Mouse (Mus musculus): ENCODE results near the gene Abr. TPM values are rescaled to one million over a fixed set of nuclear protein-coding genes. Genes with fewer than 3 reads are reported as not detected.

The Abr gene
- polyA plus RNA-seq, 1 experiment from 2014 or later, result 46.4 TPM

DNA sequence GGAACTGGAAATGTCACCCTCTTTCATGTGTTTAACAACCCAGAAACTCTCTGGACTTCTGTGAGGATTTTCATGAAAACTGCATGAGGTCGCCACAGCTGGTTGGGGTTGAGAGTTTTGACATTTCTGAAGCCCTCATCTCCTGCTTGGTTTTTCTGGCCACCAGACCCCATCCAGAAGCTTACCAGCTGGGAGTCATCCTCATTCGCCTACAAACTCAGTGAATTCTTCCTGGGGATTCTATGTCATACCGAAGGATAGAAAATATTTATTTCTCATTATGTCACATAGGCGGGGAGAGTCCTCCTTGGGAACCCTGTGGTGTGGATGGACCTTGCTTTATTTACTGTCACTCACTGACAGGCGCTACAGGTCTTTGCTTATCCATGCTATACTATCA lies 8.4 kb upstream of the Abr start:
- Histone ChIP-seq H3K4me3 (ENCODE audit: low read depth, low read length) (no peak overlapping the region), H3K27me3 (ENCODE audit: control insufficient read depth, insufficient read depth, low read length) (no peaks in the 10 kb centered on the region), H3K27ac (ENCODE audit: low read depth, low read length) (no peak overlapping the region), H3K36me3 (ENCODE audit: control insufficient read depth, insufficient read depth, low read length) (no peaks in the 10 kb centered on the region), H3K4me1 (replicated peaks; ENCODE audit: control insufficient read depth, insufficient read depth, low read length) (no peaks in the 10 kb centered on the region), H3K4me2 (ENCODE audit: low read depth, low read length, severe bottlenecking) (no peak overlapping the region), H3K9me3 (ENCODE audit: control insufficient read depth, low read length) (no peaks in the 10 kb centered on the region), H3K9ac (ENCODE audit: low read length) (no peak overlapping the region)
- DNase-seq (ENCODE audit: low spot score) (no peak), ATAC-seq (replicated peaks; ENCODE audit: low FRiP score) (no peak)
- WGBS, result 85% methylated on average over 5 of the region's 5 CpGs

GRCm38 (mm10) chr11:76630023-76630422 lies 7.9 kb upstream of the Abr start:
- H3K9ac ChIP-seq (ENCODE audit: low read length), result no peak overlapping the region
- 29% methylated on average over 2 of the region's 2 CpGs for WGBS
- no peak overlapping the region for H3K4me3 ChIP-seq (ENCODE audit: low read depth, low read length)
- no peaks in the 10 kb centered on the region for H3K4me1 ChIP-seq (replicated peaks; ENCODE audit: control insufficient read depth, insufficient read depth, low read length)
- H3K9me3 ChIP-seq (ENCODE audit: control insufficient read depth, low read length), result no peaks in the 10 kb centered on the region
- no peak overlapping the region for H3K27ac ChIP-seq (ENCODE audit: low read depth, low read length)
- DNase-seq (ENCODE audit: low spot score) (no peak), ATAC-seq (replicated peaks; ENCODE audit: low FRiP score) (no peak)
- no peaks in the 10 kb centered on the region for H3K27me3 ChIP-seq (ENCODE audit: control insufficient read depth, insufficient read depth, low read length)
- no peaks in the 10 kb centered on the region for H3K36me3 ChIP-seq (ENCODE audit: control insufficient read depth, insufficient read depth, low read length)
- H3K4me2 ChIP-seq (ENCODE audit: low read depth, low read length, severe bottlenecking), result no peak overlapping the region

GRCm38 (mm10) chr11:76628613-76629012 lies 6.5 kb upstream of the Abr start:
- no peak overlapping the region for H3K4me3 ChIP-seq (ENCODE audit: low read depth, low read length)
- no peak overlapping the region for H3K27ac ChIP-seq (ENCODE audit: low read depth, low read length)
- H3K9ac ChIP-seq (ENCODE audit: low read length), result no peak overlapping the region
- no peaks in the 10 kb centered on the region for H3K9me3 ChIP-seq (ENCODE audit: control insufficient read depth, low read length)
- H3K4me1 ChIP-seq (replicated peaks; ENCODE audit: control insufficient read depth, insufficient read depth, low read length), result no peaks in the 10 kb centered on the region
- DNase-seq (ENCODE audit: low spot score) (no peak), ATAC-seq (replicated peaks; ENCODE audit: low FRiP score) (no peak)
- H3K4me2 ChIP-seq (ENCODE audit: low read depth, low read length, severe bottlenecking), result no peak overlapping the region
- WGBS, result 80% methylated on average over 5 of the region's 5 CpGs
- H3K27me3 ChIP-seq (ENCODE audit: control insufficient read depth, insufficient read depth, low read length), result 0 out of 2 replicates have a peak, but pooled peaks cover 2% of the 10 kb centered on the region
- H3K36me3 ChIP-seq (ENCODE audit: control insufficient read depth, insufficient read depth, low read length), result no peaks in the 10 kb centered on the region

DNA sequence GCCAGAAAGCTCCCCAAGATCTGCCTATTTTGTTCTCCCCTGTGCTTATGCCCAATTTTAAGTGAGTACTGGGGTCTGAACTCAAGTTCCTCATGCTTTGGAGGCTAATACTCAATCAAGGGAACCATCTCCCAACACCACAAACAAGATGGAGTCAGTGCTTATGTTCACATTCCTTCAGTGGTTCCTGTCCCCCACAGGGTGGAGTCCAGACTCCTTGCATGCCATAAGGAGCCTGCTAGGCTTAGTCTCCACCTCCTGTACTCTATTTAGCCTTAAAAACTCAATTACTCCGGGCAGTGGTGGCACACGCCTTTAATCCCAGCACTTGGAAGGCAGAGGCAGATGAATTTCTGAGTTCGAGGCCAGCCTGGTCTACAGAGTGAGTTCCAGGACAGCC lies 2.8 kb upstream of the Abr start:
- H3K4me1 ChIP-seq (replicated peaks; ENCODE audit: control insufficient read depth, insufficient read depth, low read length), result peaks cover 6% of the 10 kb centered on the region; the same call in 1 of the 2 replicates
- no peaks in the 10 kb centered on the region for H3K9me3 ChIP-seq (ENCODE audit: control insufficient read depth, low read length)
- no peak overlapping the region for H3K9ac ChIP-seq (ENCODE audit: low read length)
- H3K27me3 ChIP-seq (ENCODE audit: control insufficient read depth, insufficient read depth, low read length), result peaks cover 18% of the 10 kb centered on the region
- 85% methylated on average over 3 of the region's 3 CpGs for WGBS
- H3K27ac ChIP-seq (ENCODE audit: low read depth, low read length), result no peak overlapping the region
- no peak for DNase-seq (ENCODE audit: low spot score)
- H3K4me3 ChIP-seq (ENCODE audit: low read depth, low read length), result no peak overlapping the region
- no peak for ATAC-seq (replicated peaks; ENCODE audit: low FRiP score)
- no peaks in the 10 kb centered on the region for H3K36me3 ChIP-seq (ENCODE audit: control insufficient read depth, insufficient read depth, low read length)
- H3K4me2 ChIP-seq (ENCODE audit: low read depth, low read length, severe bottlenecking), result no peak overlapping the region

GRCm38 (mm10) chr11:76624071-76624470 lies 2.0 kb upstream of the Abr start:
- Histone ChIP-seq H3K4me1 (replicated peaks; ENCODE audit: control insufficient read depth, insufficient read depth, low read length) (peaks cover 6% of the 10 kb centered on the region; the same call in 1 of the 2 replicates), H3K36me3 (ENCODE audit: control insufficient read depth, insufficient read depth, low read length) (no peaks in the 10 kb centered on the region), H3K4me3 (ENCODE audit: low read depth, low read length) (no peak overlapping the region), H3K4me2 (ENCODE audit: low read depth, low read length, severe bottlenecking) (no peak overlapping the region), H3K9ac (ENCODE audit: low read length) (no peak overlapping the region), H3K9me3 (ENCODE audit: control insufficient read depth, low read length) (no peaks in the 10 kb centered on the region), H3K27ac (ENCODE audit: low read depth, low read length) (no peak overlapping the region), H3K27me3 (ENCODE audit: control insufficient read depth, insufficient read depth, low read length) (peaks cover 18% of the 10 kb centered on the region)
- WGBS, result 60% methylated on average over 10 of the region's 10 CpGs
- no peak for DNase-seq (ENCODE audit: low spot score)
- peak; percentile 31; the same call in 1 of the 2 replicates for ATAC-seq (replicated peaks; ENCODE audit: low FRiP score)

DNA sequence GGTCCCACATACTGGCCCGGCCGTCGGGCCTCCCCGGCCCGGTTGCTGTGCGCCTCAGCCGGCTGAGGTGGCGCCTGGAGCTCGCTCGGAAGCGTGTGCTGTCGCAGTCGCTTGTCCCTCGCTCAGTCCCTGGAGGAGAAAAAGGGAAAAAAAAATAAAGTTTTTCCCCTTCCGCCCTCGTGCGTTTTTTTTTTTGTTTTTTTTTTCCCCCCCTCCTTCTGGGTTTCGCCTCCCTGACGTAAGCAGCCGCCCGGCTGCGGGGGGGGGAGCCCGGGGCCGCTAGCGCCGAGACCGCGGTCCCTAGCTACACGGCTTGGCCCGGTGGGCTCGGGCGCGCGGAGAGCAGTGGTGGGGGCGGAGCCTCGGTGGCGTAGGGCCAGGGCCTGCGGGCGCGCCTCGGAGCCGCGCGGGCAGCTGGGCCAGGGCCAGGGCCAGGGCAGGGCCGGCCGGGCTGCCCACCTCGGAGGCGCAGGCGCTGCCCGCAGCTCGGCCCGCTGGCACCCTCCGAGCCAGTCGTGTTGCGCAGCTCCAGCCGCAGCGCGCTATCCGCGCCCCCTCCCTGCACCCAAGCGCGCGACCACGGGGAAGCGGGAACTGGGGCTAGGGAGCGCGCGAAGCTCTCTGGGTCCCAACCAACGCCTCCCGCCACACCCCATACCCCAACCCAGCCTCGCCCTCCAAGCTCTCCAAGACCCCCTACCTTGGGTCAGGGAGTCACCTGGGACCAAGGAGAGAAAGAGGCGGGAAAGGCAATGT lies 1.3 kb upstream of the Abr start:
- H3K9me3 ChIP-seq (ENCODE audit: control insufficient read depth, low read length), result no peaks in the 10 kb centered on the region
- DNase-seq (ENCODE audit: low spot score) (peak; percentile 85), ATAC-seq (replicated peaks; ENCODE audit: low FRiP score) (peak; percentile 89)
- H3K4me1 ChIP-seq (replicated peaks; ENCODE audit: control insufficient read depth, insufficient read depth, low read length), result peaks cover 6% of the 10 kb centered on the region; the same call in 1 of the 2 replicates
- peak overlapping the region; percentile 99 for H3K4me2 ChIP-seq (ENCODE audit: low read depth, low read length, severe bottlenecking)
- H3K27ac ChIP-seq (ENCODE audit: low read depth, low read length), result no peak overlapping the region
- peaks cover 18% of the 10 kb centered on the region for H3K27me3 ChIP-seq (ENCODE audit: control insufficient read depth, insufficient read depth, low read length)
- under 1% methylated on average over 68 of the region's 72 CpGs for WGBS
- H3K4me3 ChIP-seq (ENCODE audit: low read depth, low read length), result peak overlapping the region; percentile 58
- peak overlapping the region; percentile 61 for H3K9ac ChIP-seq (ENCODE audit: low read length)
- H3K36me3 ChIP-seq (ENCODE audit: control insufficient read depth, insufficient read depth, low read length), result no peaks in the 10 kb centered on the region

GRCm38 (mm10) chr11:76622566-76623205 lies 572 bp upstream of the Abr start:
- under 1% methylated on average over 64 of the region's 66 CpGs for WGBS
- DNase-seq (ENCODE audit: low spot score) (peak; percentile 74), ATAC-seq (replicated peaks; ENCODE audit: low FRiP score) (0 out of 2 replicates have a peak, but pooled peaks have one; percentile 53)
- peak overlapping the region; percentile 99 for H3K4me2 ChIP-seq (ENCODE audit: low read depth, low read length, severe bottlenecking)
- no peak overlapping the region for H3K27ac ChIP-seq (ENCODE audit: low read depth, low read length)
- peak overlapping the region; percentile 58 for H3K4me3 ChIP-seq (ENCODE audit: low read depth, low read length)
- H3K27me3 ChIP-seq (ENCODE audit: control insufficient read depth, insufficient read depth, low read length), result peaks cover 18% of the 10 kb centered on the region
- peak overlapping the region; percentile 61 for H3K9ac ChIP-seq (ENCODE audit: low read length)
- H3K36me3 ChIP-seq (ENCODE audit: control insufficient read depth, insufficient read depth, low read length), result no peaks in the 10 kb centered on the region
- H3K4me1 ChIP-seq (replicated peaks; ENCODE audit: control insufficient read depth, insufficient read depth, low read length), result peaks cover 6% of the 10 kb centered on the region; the same call in 1 of the 2 replicates
- H3K9me3 ChIP-seq (ENCODE audit: control insufficient read depth, low read length), result no peaks in the 10 kb centered on the region

DNA sequence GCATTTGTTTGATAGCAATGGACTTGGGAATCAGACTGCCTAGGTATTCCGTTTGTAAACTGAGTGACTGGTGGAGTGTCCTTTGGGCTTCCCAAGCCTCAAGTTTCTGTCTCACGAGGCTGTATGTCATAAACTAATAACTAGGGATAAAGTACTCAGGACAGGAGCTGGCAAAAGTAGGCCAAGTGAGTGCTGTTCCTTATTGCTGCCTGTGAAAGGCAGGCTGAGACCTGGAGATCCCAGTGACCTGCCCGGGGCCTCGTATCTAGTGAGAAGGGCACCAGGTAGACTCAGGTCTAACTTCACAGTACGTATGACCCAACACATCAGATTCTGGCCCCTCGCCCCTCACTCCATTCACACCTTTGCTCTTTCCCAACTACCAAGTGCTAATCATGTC lies 4.0 kb downstream of the Abr start:
- DNase-seq (ENCODE audit: low spot score) (no peak), ATAC-seq (replicated peaks; ENCODE audit: low FRiP score) (no peak)
- Histone ChIP-seq H3K4me2 (ENCODE audit: low read depth, low read length, severe bottlenecking) (no peak overlapping the region), H3K27ac (ENCODE audit: low read depth, low read length) (no peak overlapping the region), H3K27me3 (ENCODE audit: control insufficient read depth, insufficient read depth, low read length) (peaks cover 16% of the 10 kb centered on the region), H3K36me3 (ENCODE audit: control insufficient read depth, insufficient read depth, low read length) (no peaks in the 10 kb centered on the region), H3K4me3 (ENCODE audit: low read depth, low read length) (no peak overlapping the region), H3K9ac (ENCODE audit: low read length) (no peak overlapping the region), H3K4me1 (replicated peaks; ENCODE audit: control insufficient read depth, insufficient read depth, low read length) (peaks cover 8% of the 10 kb centered on the region; the same call in 1 of the 2 replicates), H3K9me3 (ENCODE audit: control insufficient read depth, low read length) (no peaks in the 10 kb centered on the region)
- WGBS, result 89% methylated on average over 6 of the region's 6 CpGs
